Mouse (Mus musculus): ENCODE results near the gene Strn4. TPM values are rescaled to one million over a fixed set of nuclear protein-coding genes. Genes with fewer than 3 reads are reported as not detected.
A peak's percentile ranks its signal among the peaks of the same experiment; 100 is the strongest.

Gene Strn4
- polyA plus RNA-seq, 1 experiment from 2014 or later: 102 TPM

DNA sequence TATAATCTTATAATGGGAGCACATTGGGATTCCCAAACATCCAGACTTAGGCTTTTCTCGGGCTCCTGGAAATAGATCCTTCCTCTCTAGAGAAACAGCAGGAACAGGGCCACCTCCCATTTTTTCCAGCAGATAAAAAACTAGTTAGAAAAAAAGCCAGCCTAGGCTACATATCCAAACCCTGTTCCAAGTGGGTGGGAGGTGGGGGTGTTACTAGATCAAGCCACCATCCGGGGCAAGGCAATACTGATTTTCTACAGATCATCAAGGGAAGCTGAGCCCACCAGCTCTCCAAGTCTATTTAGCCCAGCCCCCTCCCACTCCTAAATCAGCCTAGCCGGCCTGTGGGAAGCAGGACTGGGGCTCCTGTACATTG, 29.0 kb downstream of the Strn4 start:
- peak overlapping the region; percentile 74 for H3K4me3 ChIP-seq
- peak overlapping the region; percentile 95 for H3K4me2 ChIP-seq
- H3K27ac ChIP-seq: peak overlapping the region; percentile 90
- 45% methylated on average over 3 of the region's 3 CpGs for WGBS
- no peaks in the 10 kb centered on the region for H3K9me3 ChIP-seq
- peak overlapping the region; percentile 74 for H3K9ac ChIP-seq
- H3K36me3 ChIP-seq: peaks cover 30% of the 10 kb centered on the region
- peaks cover 43% of the 10 kb centered on the region for H3K4me1 ChIP-seq
- no peak for ATAC-seq (ENCODE audit: borderline replicate concordance, extremely low read depth, low FRiP score, low TSS enrichment)
- H3K27me3 ChIP-seq: no peaks in the 10 kb centered on the region

GRCm38 (mm10) chr7:16845072-16845819, 29.6 kb downstream of the Strn4 start:
- Histone ChIP-seq H3K36me3 (peaks cover 30% of the 10 kb centered on the region), H3K27ac (peak overlapping the region; percentile 90), H3K4me2 (peak overlapping the region; percentile 95), H3K9me3 (no peaks in the 10 kb centered on the region), H3K4me1 (peaks cover 43% of the 10 kb centered on the region), H3K9ac (peak overlapping the region; percentile 74), H3K27me3 (no peaks in the 10 kb centered on the region), H3K4me3 (peak overlapping the region; percentile 74)
- peak; percentile 4; the same call in 1 of the 2 replicates for ATAC-seq (ENCODE audit: borderline replicate concordance, extremely low read depth, low FRiP score, low TSS enrichment)
- 28% methylated on average over 14 of the region's 14 CpGs for WGBS

GRCm38 (mm10) chr7:16845820-16846167, 30.1 kb downstream of the Strn4 start:
- H3K27ac ChIP-seq: peak overlapping the region; percentile 90
- no peaks in the 10 kb centered on the region for H3K9me3 ChIP-seq
- ATAC-seq (ENCODE audit: borderline replicate concordance, extremely low read depth, low FRiP score, low TSS enrichment): no peak
- peak overlapping the region; percentile 95 for H3K4me2 ChIP-seq
- no peaks in the 10 kb centered on the region for H3K27me3 ChIP-seq
- peak overlapping the region; percentile 74 for H3K4me3 ChIP-seq
- H3K4me1 ChIP-seq: peaks cover 38% of the 10 kb centered on the region
- peak overlapping the region; percentile 74 for H3K9ac ChIP-seq
- WGBS: 27% methylated on average over 10 of the region's 10 CpGs
- peaks cover 30% of the 10 kb centered on the region for H3K36me3 ChIP-seq

GRCm38 (mm10) chr7:16846775-16847174, 31.1 kb downstream of the Strn4 start:
- no peak for ATAC-seq (ENCODE audit: borderline replicate concordance, extremely low read depth, low FRiP score, low TSS enrichment)
- Histone ChIP-seq H3K27me3 (no peaks in the 10 kb centered on the region), H3K4me1 (peaks cover 29% of the 10 kb centered on the region), H3K9ac (no peak overlapping the region), H3K4me2 (no peak overlapping the region), H3K9me3 (no peaks in the 10 kb centered on the region), H3K4me3 (no peak overlapping the region), H3K27ac (no peak overlapping the region), H3K36me3 (peaks cover 27% of the 10 kb centered on the region)
- WGBS: 88% methylated on average over 5 of the region's 5 CpGs

GRCm38 (mm10) chr7:16847507-16847906, 31.8 kb downstream of the Strn4 start:
- H3K4me3 ChIP-seq: no peak overlapping the region
- ATAC-seq (ENCODE audit: borderline replicate concordance, extremely low read depth, low FRiP score, low TSS enrichment): no peak
- 81% methylated on average over 19 of the region's 19 CpGs for WGBS
- H3K9me3 ChIP-seq: no peaks in the 10 kb centered on the region
- no peaks in the 10 kb centered on the region for H3K27me3 ChIP-seq
- H3K27ac ChIP-seq: no peak overlapping the region
- H3K9ac ChIP-seq: no peak overlapping the region
- H3K4me1 ChIP-seq: peaks cover 24% of the 10 kb centered on the region
- no peak overlapping the region for H3K4me2 ChIP-seq
- H3K36me3 ChIP-seq: peaks cover 34% of the 10 kb centered on the region

GRCm38 (mm10) chr7:16848579-16848978, 32.9 kb downstream of the Strn4 start:
- H3K36me3 ChIP-seq: peaks cover 44% of the 10 kb centered on the region
- 37% methylated on average over 17 of the region's 17 CpGs for WGBS

GRCm38 (mm10) chr7:16851636-16852035, 35.9 kb downstream of the Strn4 start:
- no peaks in the 10 kb centered on the region for H3K27me3 ChIP-seq
- no peak overlapping the region for H3K9ac ChIP-seq
- peaks cover 72% of the 10 kb centered on the region for H3K36me3 ChIP-seq
- no peaks in the 10 kb centered on the region for H3K9me3 ChIP-seq
- no peak for ATAC-seq (ENCODE audit: borderline replicate concordance, extremely low read depth, low FRiP score, low TSS enrichment)
- no peak overlapping the region for H3K4me3 ChIP-seq
- H3K27ac ChIP-seq: no peak overlapping the region
- 92% methylated on average over 4 of the region's 4 CpGs for WGBS
- no peak overlapping the region for H3K4me2 ChIP-seq
- no peaks in the 10 kb centered on the region for H3K4me1 ChIP-seq

More at GRCm38 (mm10) chr7:16848579-16848978, 32.9 kb downstream of the Strn4 start:
- Histone ChIP-seq H3K4me2 (no peak overlapping the region), H3K4me3 (no peak overlapping the region), H3K27me3 (no peaks in the 10 kb centered on the region), H3K9me3 (no peaks in the 10 kb centered on the region), H3K9ac (no peak overlapping the region), H3K4me1 (peaks cover 22% of the 10 kb centered on the region), H3K27ac (no peak overlapping the region)
- no peak for ATAC-seq (ENCODE audit: borderline replicate concordance, extremely low read depth, low FRiP score, low TSS enrichment)

DNA sequence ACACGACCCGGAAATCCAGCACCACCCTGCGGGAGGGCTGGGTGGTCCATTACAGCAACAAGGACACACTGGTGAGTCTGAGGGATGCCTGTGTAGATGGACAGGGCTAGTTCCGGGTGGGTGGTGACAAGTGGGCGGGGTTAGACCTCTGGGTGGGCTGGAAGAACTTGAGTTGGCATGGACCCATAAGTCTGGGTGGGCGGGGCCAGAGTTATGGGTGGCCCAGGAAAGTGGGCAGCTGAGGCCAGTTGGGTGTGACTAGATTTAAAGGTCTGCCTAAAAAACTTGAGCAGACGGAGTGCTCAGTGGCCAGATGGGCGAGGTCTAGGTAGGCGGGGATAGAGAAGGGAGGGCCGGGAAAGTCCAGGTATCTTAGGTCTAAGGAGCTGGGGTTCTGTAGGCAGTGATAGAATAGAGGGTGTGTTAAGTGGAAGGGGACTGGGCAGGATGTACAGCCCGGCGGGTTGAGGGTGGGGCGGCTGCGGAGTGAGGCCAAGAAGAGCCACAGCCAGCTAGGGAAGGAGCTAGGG, 37.7 kb downstream of the Strn4 start:
- no peak overlapping the region for H3K4me3 ChIP-seq
- ATAC-seq (ENCODE audit: borderline replicate concordance, extremely low read depth, low FRiP score, low TSS enrichment): peak; percentile 53; the same call in 1 of the 2 replicates
- H3K4me2 ChIP-seq: no peak overlapping the region
- 68% methylated on average over 14 of the region's 14 CpGs for WGBS
- no peaks in the 10 kb centered on the region for H3K4me1 ChIP-seq
- H3K27me3 ChIP-seq: no peaks in the 10 kb centered on the region
- H3K27ac ChIP-seq: no peak overlapping the region
- peaks cover 89% of the 10 kb centered on the region for H3K36me3 ChIP-seq
- H3K9ac ChIP-seq: no peak overlapping the region
- H3K9me3 ChIP-seq: no peaks in the 10 kb centered on the region

DNA sequence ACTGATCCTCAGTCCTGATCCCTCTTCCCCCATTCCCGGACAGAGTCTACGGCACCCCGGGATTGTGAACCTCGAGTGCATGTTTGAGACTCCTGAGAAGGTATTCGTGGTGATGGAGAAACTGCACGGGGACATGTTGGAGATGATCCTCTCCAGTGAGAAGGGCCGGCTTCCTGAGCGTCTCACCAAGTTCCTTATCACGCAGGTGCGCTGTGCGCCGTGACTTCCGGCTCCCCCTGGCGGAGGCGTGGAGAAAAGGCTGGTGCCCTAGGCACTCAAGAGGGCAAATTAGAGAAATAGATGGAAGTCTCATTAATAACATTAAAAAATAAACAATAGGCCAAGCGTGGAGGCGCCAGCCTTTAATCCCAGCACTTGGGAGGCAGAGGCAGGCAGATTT, 42.6 kb downstream of the Strn4 start:
- ATAC-seq (ENCODE audit: borderline replicate concordance, extremely low read depth, low FRiP score, low TSS enrichment): no peak
- 29% methylated on average over 17 of the region's 17 CpGs for WGBS
- H3K9ac ChIP-seq: no peak overlapping the region
- H3K4me3 ChIP-seq: no peak overlapping the region
- peaks cover 60% of the 10 kb centered on the region for H3K36me3 ChIP-seq
- H3K4me1 ChIP-seq: no peaks in the 10 kb centered on the region
- no peak overlapping the region for H3K27ac ChIP-seq
- no peak overlapping the region for H3K4me2 ChIP-seq
- H3K9me3 ChIP-seq: no peaks in the 10 kb centered on the region
- no peaks in the 10 kb centered on the region for H3K27me3 ChIP-seq

- Histone ChIP-seq H3K4me3 (no peak overlapping the region), H3K27ac (no peak overlapping the region), H3K27me3 (no peaks in the 10 kb centered on the region), H3K9me3 (no peaks in the 10 kb centered on the region), H3K36me3 (peaks cover 55% of the 10 kb centered on the region), H3K4me1 (no peaks in the 10 kb centered on the region), H3K4me2 (no peak overlapping the region), H3K9ac (no peak overlapping the region)
- no peak for ATAC-seq (ENCODE audit: borderline replicate concordance, extremely low read depth, low FRiP score, low TSS enrichment)
- WGBS: 32% methylated on average over 5 of the region's 5 CpGs
Observed at GRCm38 (mm10) chr7:16859902-16860651, 44.4 kb downstream of the Strn4 start.

GRCm38 (mm10) chr7:16867488-16867887, 51.8 kb downstream of the Strn4 start:
- ATAC-seq (ENCODE audit: borderline replicate concordance, extremely low read depth, low FRiP score, low TSS enrichment): no peak
- Histone ChIP-seq H3K27ac (peak overlapping the region; percentile 24; the same call in 1 of the 2 replicates), H3K9me3 (no peaks in the 10 kb centered on the region), H3K9ac (no peak overlapping the region), H3K36me3 (peaks cover 49% of the 10 kb centered on the region), H3K4me2 (no peak overlapping the region), H3K4me3 (no peak overlapping the region), H3K27me3 (no peaks in the 10 kb centered on the region), H3K4me1 (no peaks in the 10 kb centered on the region)
- 58% methylated on average over 3 of the region's 3 CpGs for WGBS

DNA sequence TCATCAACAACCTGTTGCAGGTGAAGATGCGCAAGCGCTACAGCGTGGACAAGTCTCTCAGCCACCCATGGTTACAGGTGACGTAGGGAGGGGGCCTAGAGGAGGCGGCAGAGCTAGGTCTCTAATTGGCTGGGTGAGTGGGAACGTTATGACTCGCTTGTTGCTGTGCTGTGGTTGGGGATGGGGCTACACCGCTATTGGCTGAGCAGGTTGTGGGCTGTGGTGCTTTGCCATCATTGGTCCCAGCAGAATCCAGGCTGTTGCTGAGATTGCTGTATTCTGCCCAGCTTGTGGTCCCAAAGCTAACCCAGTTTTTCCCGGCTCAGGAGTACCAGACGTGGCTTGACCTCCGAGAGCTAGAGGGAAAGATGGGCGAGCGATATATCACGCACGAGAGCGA, 53.8 kb downstream of the Strn4 start:
- Histone ChIP-seq H3K4me3 (no peak overlapping the region), H3K27ac (no peak overlapping the region), H3K9me3 (no peaks in the 10 kb centered on the region), H3K36me3 (peaks cover 41% of the 10 kb centered on the region), H3K4me1 (peaks cover 5% of the 10 kb centered on the region), H3K27me3 (no peaks in the 10 kb centered on the region), H3K4me2 (no peak overlapping the region), H3K9ac (no peak overlapping the region)
- WGBS: 36% methylated on average over 16 of the region's 16 CpGs
- ATAC-seq (ENCODE audit: borderline replicate concordance, extremely low read depth, low FRiP score, low TSS enrichment): peak; percentile 68; the same call in 1 of the 2 replicates

All from lung, embryonic 15.5 days (tissue).